In genomic region chr2:58357068-58357413, GRCm38 (mm10) we compare ENCODE assay signal across 8 mouse cellular contexts. TPM values are rescaled to one million over a fixed set of nuclear protein-coding genes. Genes with fewer than 3 reads are reported as not detected.
A peak's percentile ranks its signal among the peaks of the same experiment; 100 is the strongest.
DNase-seq lines count a peak whose midpoint lies in the region; ATAC-seq and TF ChIP-seq lines count a peak whose summit lies in the region.

No protein-coding gene starts in this region.

- H3ac ChIP-seq in myocyte (ENCODE audit: control insufficient read depth, insufficient read length) = no peak overlapping the region

- peak overlapping the region; percentile 100 for H3K4me2 ChIP-seq in embryonic facial prominence, embryonic 12.5 days (replicated peaks)
- peak overlapping the region; percentile 62 for H3K4me2 ChIP-seq in myocyte (ENCODE audit: low read depth)

- H3K4me1 ChIP-seq in embryonic facial prominence, embryonic 12.5 days = peaks cover 12% of the 10 kb centered on the region; the same call in 1 of the 2 replicates

- H3K36me3 ChIP-seq in embryonic facial prominence, embryonic 12.5 days = no peaks in the 10 kb centered on the region
- H3K36me3 ChIP-seq in myocyte (ENCODE audit: control insufficient read depth, insufficient read depth) = no peaks in the 10 kb centered on the region

- peak overlapping the region; percentile 47 for H3K9ac ChIP-seq in embryonic facial prominence, embryonic 12.5 days

- ATAC-seq in embryonic facial prominence, embryonic 12.5 days (ENCODE audit: insufficient number of reproducible peaks, insufficient read depth, low FRiP score, low TSS enrichment) = peak; percentile 45; the same call in 1 of the 2 replicates

- H3K27ac ChIP-seq in layer of hippocampus, adult 2 months = peak overlapping the region; percentile 74
- no peak overlapping the region for H3K27ac ChIP-seq in embryonic facial prominence, embryonic 12.5 days

- peaks cover 24% of the 10 kb centered on the region for H3K27me3 ChIP-seq in embryonic facial prominence, embryonic 12.5 days
- peaks cover 14% of the 10 kb centered on the region for H3K27me3 ChIP-seq in myocyte (ENCODE audit: control insufficient read depth, insufficient read depth, insufficient read length)

- H3K4me3 ChIP-seq in layer of hippocampus, adult 2 months = peak overlapping the region; percentile 69
- peak overlapping the region; percentile 59 for H3K4me3 ChIP-seq in embryonic facial prominence, embryonic 12.5 days
- H3K4me3 ChIP-seq in myocyte = no peak overlapping the region

- peak in 1 of 2 experiments; percentile 11 for DNase-seq in layer of hippocampus, adult 2 months (ENCODE audit: low spot score in 2 of 2)
- DNase-seq in layer of hippocampus, adult 9-11 months = no peak
- peak; percentile 16 to 38 for DNase-seq in cerebellum, adult 18-20 months
- peak; percentile 17 to 30 for DNase-seq in left cerebral cortex, adult 8-10 months (ENCODE audit: low spot score in 2 of 2)
- DNase-seq in ovary, postnatal 10 days (ENCODE audit: low spot score) = no peak
- DNase-seq in layer of hippocampus, postnatal 14 days (ENCODE audit: low spot score in 2 of 2) = no peak

- TF ChIP-seq POLR2A in myocyte (IDR thresholded peaks at IDR 0.05; ENCODE audit: insufficient read length, low read depth) = no peak

- no peak for TF ChIP-seq CTCF in layer of hippocampus, adult 2 months (conservative IDR thresholded peaks at IDR 0.05)

- WGBS in embryonic facial prominence, embryonic 12.5 days = under 1% methylated on average over 7 of the region's 7 CpGs

- H3K79me2 ChIP-seq in myocyte (ENCODE audit: control insufficient read depth, insufficient read depth) = no peaks in the 10 kb centered on the region

- H3K9me3 ChIP-seq in embryonic facial prominence, embryonic 12.5 days = no peaks in the 10 kb centered on the region

TF ChIP-seq in myocyte, 11 proteins besides CTCF, POLR2A, EP300 and RAD21:
- no peak for TF ChIP-seq REST (IDR thresholded peaks at IDR 0.05; ENCODE audit: insufficient read depth, insufficient read length)
- no peak for TF ChIP-seq CEBPB (IDR thresholded peaks at IDR 0.05; ENCODE audit: insufficient read depth, poor library complexity, severe bottlenecking)
- no peak for TF ChIP-seq MAX (IDR thresholded peaks at IDR 0.05; ENCODE audit: low read depth)
- TF ChIP-seq POLR2AphosphoS2 (IDR thresholded peaks at IDR 0.05; ENCODE audit: insufficient read length, low read depth) = no peak
- no peak for TF ChIP-seq SRF (IDR thresholded peaks at IDR 0.05; ENCODE audit: control insufficient read depth, insufficient read length, low read depth)
- no peak for TF ChIP-seq MYOG (IDR thresholded peaks at IDR 0.05; ENCODE audit: control insufficient read depth in 1 of 3, insufficient read depth in 1 of 3, insufficient read length in 2 of 3, low read depth in 2 of 3)
- TF ChIP-seq TCF12 (IDR thresholded peaks at IDR 0.05; ENCODE audit: insufficient read depth, poor library complexity, severe bottlenecking) = no peak
- TF ChIP-seq TCF3 (IDR thresholded peaks at IDR 0.05; ENCODE audit: insufficient read length, low read depth) = no peak
- TF ChIP-seq USF1 (IDR thresholded peaks at IDR 0.05; ENCODE audit: low read depth) = no peak
- TF ChIP-seq E2F4 (IDR thresholded peaks at IDR 0.05; ENCODE audit: insufficient read depth) = no peak

RNA-seq across cellular contexts. Expression of gene Acvr1c, which starts 0.7 kb away (rescaled TPM):
- total RNA-seq in layer of hippocampus, adult 2 months (2021) = 10 to 100 TPM; 14.7 to 15.8 TPM
- 0.27 TPM in 2 replicates for polyA plus RNA-seq in embryonic facial prominence, embryonic 12.5 days (2016; fragmentation: Nextera tagmentation; extraction: Ambion mirVana)
- total RNA-seq in left cerebral cortex, adult 8-10 months (2022) = 10 to 100 TPM; 22.8 to 28.4 (median 25.4) TPM
- not detected for polyA plus RNA-seq in myocyte (2012; fragmentation: generic; extraction: Trizol)
- 1 to 10 TPM; 6.9 to 7.4 TPM for total RNA-seq in layer of hippocampus, postnatal 14 days (2021)

Comparison
In these comparisons a context has a peak if more than half of its experiments do, and no peak if none do; other contexts are left out.
1. DNase-seq: peak in cerebellum, adult 18-20 months (2 of 2) and left cerebral cortex, adult 8-10 months (2 of 2); none in layer of hippocampus, adult 9-11 months (single experiment), ovary, postnatal 10 days (single experiment) and layer of hippocampus, postnatal 14 days (0 of 2).